ENCODE assay signal across 16 mouse cellular contexts in the genomic region with DNA sequence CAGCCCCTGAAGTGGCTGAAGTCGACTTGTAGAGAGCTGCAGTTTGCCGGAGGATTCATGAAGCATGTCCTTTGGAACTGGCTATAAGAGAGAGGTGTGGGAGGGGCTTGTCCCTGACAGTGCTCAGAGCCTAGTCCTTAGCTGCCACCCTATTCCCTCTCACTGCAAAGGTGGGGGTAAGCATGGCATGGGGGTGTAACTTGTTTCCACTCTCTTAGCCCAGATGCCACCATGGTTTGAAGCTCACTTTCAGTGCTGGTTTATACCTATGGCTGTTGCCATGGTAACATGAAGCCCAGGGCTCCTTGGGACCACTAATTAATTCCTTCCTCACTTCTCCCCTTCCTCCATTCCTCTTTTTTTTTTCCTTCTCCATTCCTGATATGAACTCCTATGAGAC. TPM values are rescaled to one million over a fixed set of nuclear protein-coding genes. Genes with fewer than 3 reads are reported as not detected.
DNase-seq lines count a peak whose midpoint lies in the region; ATAC-seq and TF ChIP-seq lines count a peak whose summit lies in the region.
"Had no signal": no experiment of that assay in that cellular context is flagged by ENCODE, and none has a peak within 500 bp of the region (broad histone marks: within the 10 kb centered on the region; RNA-seq: fewer than 3 reads in every experiment).

No protein-coding gene starts in this region.

- TF ChIP-seq CTCF in olfactory bulb, adult 2 months (IDR thresholded peaks at IDR 0.05; ENCODE audit: insufficient read depth, low read depth, low read length), result no peak

- no peak overlapping the region for H3K27ac ChIP-seq in forebrain, embryonic 14.5 days (ENCODE audit: low read depth, low read length)
- H3K27ac ChIP-seq in forebrain, embryonic 10.5 days, result no peak overlapping the region
- H3K27ac ChIP-seq in midbrain, embryonic 13.5 days, result no peak overlapping the region
- H3K27ac ChIP-seq in midbrain, embryonic 11.5 days (ENCODE audit: low read depth, low read length), result no peak overlapping the region
- H3K27ac ChIP-seq in olfactory bulb, adult 2 months (ENCODE audit: insufficient read depth, low read depth, low read length), result 0 out of 2 replicates have a peak overlapping the region, but pooled peaks have one; percentile 16
- H3K27ac ChIP-seq: intestine, embryonic 15.5 days; kidney, embryonic 15.5 days; limb, embryonic 15.5 days; neural tube, embryonic 12.5 days; stomach, postnatal 0 days had no signal

- no peaks in the 10 kb centered on the region for H3K9me3 ChIP-seq in forebrain, embryonic 14.5 days (replicated peaks; ENCODE audit: control insufficient read depth, low read length)
- H3K9me3 ChIP-seq in forebrain, embryonic 10.5 days, result no peaks in the 10 kb centered on the region
- H3K9me3 ChIP-seq in midbrain, embryonic 13.5 days, result no peaks in the 10 kb centered on the region
- H3K9me3 ChIP-seq in midbrain, embryonic 11.5 days (ENCODE audit: control insufficient read depth, low read length), result no peaks in the 10 kb centered on the region
- H3K9me3 ChIP-seq: intestine, embryonic 15.5 days; kidney, embryonic 15.5 days; limb, embryonic 15.5 days; neural tube, embryonic 12.5 days had no signal

- WGBS in forebrain, embryonic 14.5 days, result 31% methylated on average over 2 of the region's 2 CpGs
- WGBS in forebrain, embryonic 10.5 days, result 56% methylated on average over 2 of the region's 2 CpGs
- WGBS in midbrain, embryonic 13.5 days, result 29% methylated on average over 2 of the region's 2 CpGs
- WGBS in midbrain, embryonic 11.5 days, result 37% methylated on average over 2 of the region's 2 CpGs
- WGBS in olfactory bulb, adult 2 months, result 30% methylated on average over 2 of the region's 2 CpGs

- H3K4me3 ChIP-seq in forebrain, embryonic 14.5 days (ENCODE audit: low read depth, low read length), result no peak overlapping the region
- H3K4me3 ChIP-seq in forebrain, embryonic 10.5 days, result no peak overlapping the region
- no peak overlapping the region for H3K4me3 ChIP-seq in midbrain, embryonic 13.5 days (replicated peaks)
- H3K4me3 ChIP-seq in midbrain, embryonic 11.5 days (ENCODE audit: low read depth, low read length), result no peak overlapping the region
- peak overlapping the region; percentile 13 for H3K4me3 ChIP-seq in olfactory bulb, adult 2 months (ENCODE audit: insufficient read depth, low read depth, low read length)
- H3K4me3 ChIP-seq: intestine, embryonic 15.5 days; kidney, embryonic 15.5 days; limb, embryonic 15.5 days; neural tube, embryonic 12.5 days had no signal

- no peak overlapping the region for H3K9ac ChIP-seq in forebrain, embryonic 14.5 days (ENCODE audit: low read length)
- H3K9ac ChIP-seq in midbrain, embryonic 13.5 days (replicated peaks), result no peak overlapping the region
- no peak overlapping the region for H3K9ac ChIP-seq in midbrain, embryonic 11.5 days (ENCODE audit: low read length)
- H3K9ac ChIP-seq: intestine, embryonic 15.5 days; kidney, embryonic 15.5 days; limb, embryonic 15.5 days; liver, postnatal 0 days; neural tube, embryonic 12.5 days had no signal

- 0 out of 2 replicates have a peak, but pooled peaks have one; percentile 29 for ATAC-seq in forebrain, embryonic 14.5 days
- ATAC-seq in midbrain, embryonic 13.5 days, result peak; percentile 62
- no peak for ATAC-seq in midbrain, embryonic 11.5 days (ENCODE audit: low FRiP score)
- ATAC-seq: intestine, embryonic 15.5 days; liver, postnatal 0 days had no signal

- no peaks in the 10 kb centered on the region for H3K4me1 ChIP-seq in forebrain, embryonic 14.5 days (ENCODE audit: control insufficient read depth, insufficient read depth, low read length)
- H3K4me1 ChIP-seq in forebrain, embryonic 10.5 days, result peaks cover 28% of the 10 kb centered on the region
- H3K4me1 ChIP-seq in midbrain, embryonic 13.5 days (replicated peaks), result peaks cover 22% of the 10 kb centered on the region
- no peaks in the 10 kb centered on the region; the same call in 1 of the 2 replicates for H3K4me1 ChIP-seq in midbrain, embryonic 11.5 days (ENCODE audit: control insufficient read depth, insufficient read depth, low read length)
- H3K4me1 ChIP-seq in olfactory bulb, adult 2 months (ENCODE audit: control insufficient read depth, insufficient read depth, low read length), result peaks cover 27% of the 10 kb centered on the region
- H3K4me1 ChIP-seq: intestine, embryonic 15.5 days had no signal

- H3K36me3 ChIP-seq in forebrain, embryonic 14.5 days (ENCODE audit: control insufficient read depth, insufficient read depth, low read length), result no peaks in the 10 kb centered on the region
- H3K36me3 ChIP-seq in forebrain, embryonic 10.5 days (replicated peaks), result no peaks in the 10 kb centered on the region
- no peaks in the 10 kb centered on the region for H3K36me3 ChIP-seq in midbrain, embryonic 13.5 days
- no peaks in the 10 kb centered on the region for H3K36me3 ChIP-seq in midbrain, embryonic 11.5 days (ENCODE audit: control insufficient read depth, insufficient read depth, low read length)
- H3K36me3 ChIP-seq: intestine, embryonic 15.5 days; kidney, embryonic 15.5 days; limb, embryonic 15.5 days; neural tube, embryonic 12.5 days had no signal

- no peak for TF ChIP-seq POLR2A in olfactory bulb, adult 2 months (IDR thresholded peaks at IDR 0.05; ENCODE audit: insufficient read depth, low read depth, low read length)

- H3K27me3 ChIP-seq in forebrain, embryonic 14.5 days (replicated peaks; ENCODE audit: control insufficient read depth, insufficient read depth, low read length), result no peaks in the 10 kb centered on the region
- no peaks in the 10 kb centered on the region; the same call in 1 of the 2 replicates for H3K27me3 ChIP-seq in forebrain, embryonic 10.5 days (ENCODE audit: poor library complexity, severe bottlenecking)
- H3K27me3 ChIP-seq in midbrain, embryonic 13.5 days, result no peaks in the 10 kb centered on the region
- no peaks in the 10 kb centered on the region for H3K27me3 ChIP-seq in midbrain, embryonic 11.5 days (ENCODE audit: control insufficient read depth, insufficient read depth, low read length)
- H3K27me3 ChIP-seq: intestine, embryonic 15.5 days; kidney, embryonic 15.5 days; limb, embryonic 15.5 days; neural tube, embryonic 12.5 days had no signal

- H3K4me2 ChIP-seq in forebrain, embryonic 14.5 days (ENCODE audit: low read length), result no peak overlapping the region
- H3K4me2 ChIP-seq in midbrain, embryonic 13.5 days (replicated peaks), result no peak overlapping the region
- no peak overlapping the region for H3K4me2 ChIP-seq in midbrain, embryonic 11.5 days
- H3K4me2 ChIP-seq: intestine, embryonic 15.5 days; kidney, embryonic 15.5 days; limb, embryonic 15.5 days; neural tube, embryonic 12.5 days had no signal

- DNase-seq in forebrain, embryonic 14.5 days (ENCODE audit: low spot score), result peak; percentile 45
- DNase-seq in forebrain, embryonic 10.5 days (ENCODE audit: extremely low spot score, low spot score), result no peak
- no peak for DNase-seq in midbrain, embryonic 11.5 days (ENCODE audit: low spot score, missing footprints)
- DNase-seq in forelimb bud, embryonic 11.5 days (ENCODE audit: low read depth, low spot score), result peak; percentile 28
- DNase-seq in ovary, adult 18-20 months (ENCODE audit: low spot score), result no peak
- DNase-seq: gastrocnemius, postnatal 10 days; heart, postnatal 10 days; liver, postnatal 0 days; thymus, postnatal 25 days had no signal

RNA-seq across cellular contexts. Expression of gene Ablim2, which starts 57.4 kb away (rescaled TPM):
- polyA plus RNA-seq in forebrain, embryonic 14.5 days (2014; fragmentation: Nextera tagmentation; extraction: Ambion mirVana), result 4.7 and 7.4 TPM in 2 replicates
- 0.49 TPM in 1 of 2 replicates, not detected in the other for polyA plus RNA-seq in forebrain, embryonic 10.5 days (2016; fragmentation: Nextera tagmentation; extraction: Ambion mirVana)
- polyA plus RNA-seq in midbrain, embryonic 13.5 days (2015; fragmentation: Nextera tagmentation; extraction: Ambion mirVana), result 5.6 and 6.6 TPM in 2 replicates
- 0.36 and 0.51 TPM in 2 replicates for polyA plus RNA-seq in midbrain, embryonic 11.5 days (2014; fragmentation: Nextera tagmentation; extraction: Ambion mirVana)
- polyA plus RNA-seq in olfactory bulb, adult 2 months (2012; ENCODE audit: insufficient read depth, insufficient read length, low replicate concordance, missing spikeins), result not detected in 2 replicates

Comparison
In these comparisons a context has a peak if more than half of its experiments do, and no peak if none do; other contexts are left out.
1. DNase-seq: peak in forebrain, embryonic 14.5 days (single experiment) and forelimb bud, embryonic 11.5 days (single experiment); none in forebrain, embryonic 10.5 days (single experiment), midbrain, embryonic 11.5 days (single experiment) and ovary, adult 18-20 months (single experiment).